Mouse (Mus musculus): ENCODE data around the gene Efr3b. TPM values are rescaled to one million over a fixed set of nuclear protein-coding genes. Genes with fewer than 3 reads are reported as not detected.

Gene Efr3b
- total and polyA plus RNA-seq, 3 experiments = 0.27 TPM; not detected in 2

- ATAC-seq (ENCODE audit: extremely low read depth, insufficient number of reproducible peaks, low FRiP score, poor library complexity, severe bottlenecking) = no peak
Observed at GRCm38 (mm10) chr12:4065498-4065897, 26.8 kb upstream of the Efr3b start.

DNA sequence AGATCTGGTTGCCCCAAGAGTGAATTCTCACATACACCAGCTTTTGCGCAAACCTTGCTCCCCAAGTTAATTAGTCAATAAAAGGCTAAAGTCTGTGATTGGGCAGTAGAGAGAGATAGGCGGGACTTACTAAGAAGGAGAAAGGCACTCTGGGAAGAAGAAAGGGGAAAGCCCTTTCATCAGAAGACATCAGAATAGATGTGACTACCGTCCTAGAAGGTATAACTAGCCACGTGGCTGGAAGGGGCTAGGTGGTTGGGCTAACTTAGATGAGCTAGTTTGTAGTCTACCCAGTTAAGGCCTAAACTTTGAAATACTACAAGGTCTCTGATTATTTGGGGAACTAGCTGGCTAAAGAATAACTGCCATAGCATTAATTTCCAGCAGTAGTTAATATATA is 21.0 kb upstream of the Efr3b start:
- ATAC-seq (ENCODE audit: extremely low read depth, insufficient number of reproducible peaks, low FRiP score, poor library complexity, severe bottlenecking) = no peak
- TF ChIP-seq GATA1 (IDR thresholded peaks at IDR 0.05; ENCODE audit: borderline replicate concordance, low read length) = no peak
- no peak for TF ChIP-seq POLR2AphosphoS5 (IDR thresholded peaks at IDR 0.05; ENCODE audit: insufficient replicate concordance, low read depth, low read length)
- no peak for TF ChIP-seq GATA2 (IDR thresholded peaks at IDR 0.05; ENCODE audit: borderline replicate concordance, low read depth, low read length)
- TF ChIP-seq CTCF (IDR thresholded peaks at IDR 0.05; ENCODE audit: low read depth, low read length) = no peak
- no peak for TF ChIP-seq TAL1 (conservative IDR thresholded peaks at IDR 0.05; ENCODE audit: low read depth, low read length)
- H3K4me3 ChIP-seq (ENCODE audit: low read depth, low read length) = no peak overlapping the region
- H3K4me1 ChIP-seq (ENCODE audit: insufficient read depth, low read depth, low read length) = 0 out of 2 replicates have a peak, but pooled peaks cover 2% of the 10 kb centered on the region
- no peaks in the 10 kb centered on the region for H3K36me3 ChIP-seq (replicated peaks)
- H3K9me3 ChIP-seq (replicated peaks) = no peaks in the 10 kb centered on the region
- no peak for DNase-seq (ENCODE audit: low spot score)
- H3K27me3 ChIP-seq (ENCODE audit: insufficient read depth, low read length) = peaks cover 4% of the 10 kb centered on the region; the same call in 1 of the 2 replicates

More at GRCm38 (mm10) chr12:4065498-4065897, 26.8 kb upstream of the Efr3b start:
- no peaks in the 10 kb centered on the region for H3K9me3 ChIP-seq (replicated peaks)
- no peak for TF ChIP-seq GATA1 (IDR thresholded peaks at IDR 0.05; ENCODE audit: borderline replicate concordance, low read length)
- TF ChIP-seq GATA2 (IDR thresholded peaks at IDR 0.05; ENCODE audit: borderline replicate concordance, low read depth, low read length) = no peak
- no peak for TF ChIP-seq TAL1 (conservative IDR thresholded peaks at IDR 0.05; ENCODE audit: low read depth, low read length)
- TF ChIP-seq CTCF (IDR thresholded peaks at IDR 0.05; ENCODE audit: low read depth, low read length) = no peak
- no peak for DNase-seq (ENCODE audit: low spot score)
- no peaks in the 10 kb centered on the region for H3K36me3 ChIP-seq (replicated peaks)
- H3K27me3 ChIP-seq (ENCODE audit: insufficient read depth, low read length) = peaks cover 9% of the 10 kb centered on the region; the same call in 1 of the 2 replicates
- H3K4me1 ChIP-seq (ENCODE audit: insufficient read depth, low read depth, low read length) = 0 out of 2 replicates have a peak, but pooled peaks cover 2% of the 10 kb centered on the region
- H3K4me3 ChIP-seq (ENCODE audit: low read depth, low read length) = no peak overlapping the region

- TF ChIP-seq GATA1 (IDR thresholded peaks at IDR 0.05; ENCODE audit: borderline replicate concordance, low read length) (no peak), POLR2AphosphoS5 (IDR thresholded peaks at IDR 0.05; ENCODE audit: insufficient replicate concordance, low read depth, low read length) (no peak), CTCF (IDR thresholded peaks at IDR 0.05; ENCODE audit: low read depth, low read length) (no peak), GATA2 (IDR thresholded peaks at IDR 0.05; ENCODE audit: borderline replicate concordance, low read depth, low read length) (no peak), TAL1 (conservative IDR thresholded peaks at IDR 0.05; ENCODE audit: low read depth, low read length) (no peak)
- no peak overlapping the region for H3K4me3 ChIP-seq (ENCODE audit: low read depth, low read length)
- H3K36me3 ChIP-seq (replicated peaks) = no peaks in the 10 kb centered on the region
- H3K9me3 ChIP-seq (replicated peaks) = no peaks in the 10 kb centered on the region
- ATAC-seq (ENCODE audit: extremely low read depth, insufficient number of reproducible peaks, low FRiP score, poor library complexity, severe bottlenecking) = no peak
- no peak for DNase-seq (ENCODE audit: low spot score)
- 0 out of 2 replicates have a peak, but pooled peaks cover 2% of the 10 kb centered on the region for H3K4me1 ChIP-seq (ENCODE audit: insufficient read depth, low read depth, low read length)
- peaks cover 4% of the 10 kb centered on the region; the same call in 1 of the 2 replicates for H3K27me3 ChIP-seq (ENCODE audit: insufficient read depth, low read length)
Observed at GRCm38 (mm10) chr12:4058321-4058720, 19.6 kb upstream of the Efr3b start.

- ATAC-seq (ENCODE audit: extremely low read depth, insufficient number of reproducible peaks, low FRiP score, poor library complexity, severe bottlenecking) (no peak), DNase-seq (ENCODE audit: low spot score) (no peak)
- Histone ChIP-seq H3K27me3 (ENCODE audit: insufficient read depth, low read length) (peaks cover 4% of the 10 kb centered on the region; the same call in 1 of the 2 replicates), H3K9me3 (replicated peaks) (no peaks in the 10 kb centered on the region), H3K4me3 (ENCODE audit: low read depth, low read length) (no peak overlapping the region), H3K36me3 (replicated peaks) (no peaks in the 10 kb centered on the region), H3K4me1 (ENCODE audit: insufficient read depth, low read depth, low read length) (no peaks in the 10 kb centered on the region)
- TF ChIP-seq TAL1 (conservative IDR thresholded peaks at IDR 0.05; ENCODE audit: low read depth, low read length) (no peak), GATA2 (IDR thresholded peaks at IDR 0.05; ENCODE audit: borderline replicate concordance, low read depth, low read length) (no peak), GATA1 (IDR thresholded peaks at IDR 0.05; ENCODE audit: borderline replicate concordance, low read length) (no peak), POLR2AphosphoS5 (IDR thresholded peaks at IDR 0.05; ENCODE audit: insufficient replicate concordance, low read depth, low read length) (no peak)
Observed at GRCm38 (mm10) chr12:4054845-4055244, 16.1 kb upstream of the Efr3b start.

DNA sequence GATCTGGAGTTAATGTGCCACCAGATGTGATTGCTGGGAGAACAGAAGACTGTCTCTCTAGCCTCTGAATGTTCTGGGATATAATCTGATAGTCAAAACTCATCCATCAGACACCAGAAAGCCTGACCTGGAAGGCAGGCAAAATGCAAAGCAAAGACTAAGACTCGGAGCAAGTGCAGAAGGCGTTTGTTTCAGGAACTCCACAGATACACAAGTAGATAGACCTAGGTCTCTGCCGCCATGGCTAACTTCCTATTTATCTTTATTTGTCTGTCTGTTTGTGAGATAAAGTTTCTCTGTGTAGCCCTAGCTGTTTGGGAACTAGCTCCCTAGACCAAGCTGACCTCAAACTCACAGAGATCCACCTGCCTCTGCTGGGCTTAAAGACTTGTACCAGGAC is 14.9 kb upstream of the Efr3b start:
- H3K4me1 ChIP-seq (ENCODE audit: insufficient read depth, low read depth, low read length) = no peaks in the 10 kb centered on the region
- no peak overlapping the region for H3K4me3 ChIP-seq (ENCODE audit: low read depth, low read length)
- TF ChIP-seq TAL1 (conservative IDR thresholded peaks at IDR 0.05; ENCODE audit: low read depth, low read length) (no peak), GATA1 (IDR thresholded peaks at IDR 0.05; ENCODE audit: borderline replicate concordance, low read length) (no peak), GATA2 (IDR thresholded peaks at IDR 0.05; ENCODE audit: borderline replicate concordance, low read depth, low read length) (no peak), POLR2AphosphoS5 (IDR thresholded peaks at IDR 0.05; ENCODE audit: insufficient replicate concordance, low read depth, low read length) (no peak), CTCF (IDR thresholded peaks at IDR 0.05; ENCODE audit: low read depth, low read length) (no peak)
- H3K27me3 ChIP-seq (ENCODE audit: insufficient read depth, low read length) = peaks cover 4% of the 10 kb centered on the region; the same call in 1 of the 2 replicates
- DNase-seq (ENCODE audit: low spot score) = no peak
- no peaks in the 10 kb centered on the region for H3K9me3 ChIP-seq (replicated peaks)
- H3K36me3 ChIP-seq (replicated peaks) = no peaks in the 10 kb centered on the region
- ATAC-seq (ENCODE audit: extremely low read depth, insufficient number of reproducible peaks, low FRiP score, poor library complexity, severe bottlenecking) = no peak

DNA sequence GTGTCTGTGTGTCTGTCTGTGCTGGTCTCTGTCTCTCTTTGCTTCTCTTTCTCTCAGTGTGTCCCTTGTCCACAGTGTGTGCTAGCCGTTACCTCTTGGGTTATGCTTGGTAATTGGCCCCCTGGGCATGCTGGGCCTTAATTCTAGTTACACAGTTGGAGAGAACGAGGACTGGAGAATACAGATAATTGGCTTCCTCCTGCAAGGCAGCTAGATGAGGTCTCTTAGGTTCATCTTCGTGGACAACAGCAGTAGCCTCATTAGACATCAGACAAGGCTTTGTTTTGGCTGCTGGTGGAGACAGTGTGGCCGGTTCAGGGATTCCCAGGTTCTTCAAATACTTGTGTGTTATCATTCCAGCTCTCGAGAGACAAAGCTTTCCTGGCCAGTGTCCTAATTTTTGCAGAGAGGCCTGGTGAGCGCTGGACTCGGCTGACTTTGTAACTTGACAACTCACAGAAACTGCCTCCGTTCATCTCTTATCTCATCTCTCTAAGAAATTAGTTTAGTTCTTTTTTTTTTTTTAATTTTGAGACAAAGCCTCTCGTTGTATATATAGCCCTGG is 12.2 kb upstream of the Efr3b start:
- TF ChIP-seq TAL1 (conservative IDR thresholded peaks at IDR 0.05; ENCODE audit: low read depth, low read length) (no peak), GATA1 (IDR thresholded peaks at IDR 0.05; ENCODE audit: borderline replicate concordance, low read length) (no peak), POLR2AphosphoS5 (IDR thresholded peaks at IDR 0.05; ENCODE audit: insufficient replicate concordance, low read depth, low read length) (no peak), GATA2 (IDR thresholded peaks at IDR 0.05; ENCODE audit: borderline replicate concordance, low read depth, low read length) (no peak), CTCF (IDR thresholded peaks at IDR 0.05; ENCODE audit: low read depth, low read length) (no peak)
- H3K36me3 ChIP-seq (replicated peaks) = no peaks in the 10 kb centered on the region
- no peak overlapping the region for H3K4me3 ChIP-seq (ENCODE audit: low read depth, low read length)
- H3K9me3 ChIP-seq (replicated peaks) = no peaks in the 10 kb centered on the region
- H3K4me1 ChIP-seq (ENCODE audit: insufficient read depth, low read depth, low read length) = no peaks in the 10 kb centered on the region
- ATAC-seq (ENCODE audit: extremely low read depth, insufficient number of reproducible peaks, low FRiP score, poor library complexity, severe bottlenecking) (no peak), DNase-seq (ENCODE audit: low spot score) (no peak)
- peaks cover 4% of the 10 kb centered on the region; the same call in 1 of the 2 replicates for H3K27me3 ChIP-seq (ENCODE audit: insufficient read depth, low read length)
